Mouse (Mus musculus) heart, embryonic 10.5 days (tissue): ENCODE measurements around the gene Tmem123. TPM values are rescaled to one million over a fixed set of nuclear protein-coding genes. Genes with fewer than 3 reads are reported as not detected.

Source experiments
- DNase-seq: peaks from one replicate; pipeline ENCODE4 v3.0.0-alpha.2; 2017; ENCODE audit warnings: low spot score
- H3K27ac ChIP-seq: fragments of 300-500 bp; sonication (generic); 2 replicates; pipeline ENCODE4 v1.5.1; 2016; ENCODE audit warnings: mild to moderate bottlenecking
- H3K27me3 ChIP-seq: fragments of 300-500 bp; sonication (generic); 2 replicates; pipeline ENCODE4 v1.6.1; 2016; ENCODE audit warnings: mild to moderate bottlenecking; ENCODE audit not compliant: poor library complexity, insufficient read depth, severe bottlenecking
- H3K36me3 ChIP-seq: fragments of 300-500 bp; sonication (generic); 2 replicates; pipeline ENCODE4 v1.6.1; 2016; ENCODE audit warnings: mild to moderate bottlenecking, moderate library complexity
- H3K4me1 ChIP-seq: fragments of 300-500 bp; sonication (generic); 2 replicates; pipeline ENCODE4 v1.6.1; 2016; ENCODE audit warnings: mild to moderate bottlenecking
- H3K4me3 ChIP-seq: fragments of 300-500 bp; sonication (generic); 2 replicates; pipeline ENCODE4 v1.5.1; 2016; ENCODE audit warnings: mild to moderate bottlenecking, moderate library complexity
- H3K9me3 ChIP-seq: fragments of 300-500 bp; sonication (generic); 2 replicates; pipeline ENCODE4 v1.6.1; 2016; ENCODE audit warnings: mild to moderate bottlenecking, moderate library complexity
- WGBS: fragments of 180-500 bp; shearing (Covaris S2); methylation state at CpG from one replicate; pipeline ENCODE4 v1.1.7; 2016; 5-methylcytosine and 5-hydroxymethylcytosine counted together
- polyA plus RNA-seq: library from polyadenylated mRNA; unstranded; fragments of >200 nt; fragmentation: Nextera tagmentation; extraction: Ambion mirVana; gene quantifications from 2 replicates; pipeline ENCODE4 v1.2.1, GENCODE M21; 2016

The Tmem123 gene
- 121 and 143 TPM in 2 replicates for polyA plus RNA-seq

- peaks cover 6% of the 10 kb centered on the region; the same call in 1 of the 2 replicates for H3K36me3 ChIP-seq
- H3K4me3 ChIP-seq: peak within 1 kb of the TSS; percentile 92
- H3K27me3 ChIP-seq: no peaks in the 10 kb centered on the region
- under 1% methylated on average over 52 of the region's 52 CpGs for WGBS
- peak within 1 kb of the TSS; percentile 98 for H3K27ac ChIP-seq
- peaks cover 3% of the 10 kb centered on the region; the same call in 1 of the 2 replicates for H3K9me3 ChIP-seq
- peak; percentile 100 for DNase-seq
- H3K4me1 ChIP-seq: peaks cover 20% of the 10 kb centered on the region
These were observed at the start of gene Tmem123 for GRCm38 (mm10) chr9:7763614-7764300. Tmem123 (plus strand) TSS chr9:7764041.

- WGBS: 41% methylated on average over 4 of the region's 4 CpGs
- no peaks in the 10 kb centered on the region for H3K27me3 ChIP-seq
- H3K27ac ChIP-seq: no peak overlapping the region
- H3K4me1 ChIP-seq: no peaks in the 10 kb centered on the region
- H3K36me3 ChIP-seq: no peaks in the 10 kb centered on the region
- no peaks in the 10 kb centered on the region for H3K9me3 ChIP-seq
- no peak overlapping the region for H3K4me3 ChIP-seq
- no peak for DNase-seq
These were observed 49.6 kb upstream of the Tmem123 start for GRCm38 (mm10) chr9:7714062-7714907.

DNA sequence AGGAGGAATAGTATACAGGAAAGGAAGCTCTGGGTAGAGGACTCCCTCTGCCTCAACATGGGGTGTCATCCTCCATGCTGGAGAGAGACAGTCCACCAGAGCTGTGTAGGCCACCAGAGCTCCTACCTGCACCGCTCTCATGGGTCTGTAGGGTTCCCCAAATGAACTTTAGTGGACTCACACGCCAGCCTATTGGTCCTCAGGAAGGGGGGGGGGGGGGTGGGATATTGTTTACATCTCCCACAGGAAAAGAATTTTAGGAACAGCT, 49.0 kb upstream of the Tmem123 start:
- Histone ChIP-seq H3K4me3 (no peak overlapping the region), H3K27ac (no peak overlapping the region), H3K9me3 (no peaks in the 10 kb centered on the region), H3K4me1 (no peaks in the 10 kb centered on the region), H3K27me3 (no peaks in the 10 kb centered on the region), H3K36me3 (no peaks in the 10 kb centered on the region)
- no peak for DNase-seq
- WGBS: 39% methylated on average over 2 of the region's 2 CpGs

- 70% methylated on average over 1 of the region's 1 CpGs for WGBS
- Histone ChIP-seq H3K27ac (no peak overlapping the region), H3K4me1 (no peaks in the 10 kb centered on the region), H3K36me3 (no peaks in the 10 kb centered on the region), H3K4me3 (no peak overlapping the region), H3K9me3 (no peaks in the 10 kb centered on the region), H3K27me3 (no peaks in the 10 kb centered on the region)
- DNase-seq: no peak
These were observed 42.3 kb upstream of the Tmem123 start for GRCm38 (mm10) chr9:7721543-7721942.

- Histone ChIP-seq H3K4me3 (no peak overlapping the region), H3K27me3 (no peaks in the 10 kb centered on the region), H3K4me1 (no peaks in the 10 kb centered on the region), H3K9me3 (no peaks in the 10 kb centered on the region), H3K36me3 (no peaks in the 10 kb centered on the region), H3K27ac (no peak overlapping the region)
- DNase-seq: no peak
- WGBS: 73% methylated on average over 4 of the region's 4 CpGs
These were observed 34.8 kb upstream of the Tmem123 start for GRCm38 (mm10) chr9:7728997-7729396.

DNA sequence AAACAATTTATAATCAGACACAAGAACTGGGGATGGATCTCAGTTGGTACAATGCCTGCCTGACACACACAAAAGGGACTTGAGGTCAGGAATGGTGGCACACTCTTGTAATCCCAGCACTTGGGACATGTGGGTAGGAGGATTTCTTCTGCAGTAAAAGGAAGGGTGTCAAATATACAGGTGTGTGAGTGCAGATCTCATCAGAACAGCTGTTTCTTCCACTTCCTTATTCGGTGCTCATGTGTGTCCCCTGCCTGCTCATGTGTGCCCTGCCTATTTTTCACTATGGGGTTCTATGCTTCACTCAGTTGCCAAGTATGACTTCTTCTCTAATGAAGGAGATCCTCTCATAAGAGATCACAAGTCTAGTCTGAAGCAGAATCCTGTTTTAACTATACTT, 21.1 kb upstream of the Tmem123 start:
- Histone ChIP-seq H3K36me3 (no peaks in the 10 kb centered on the region), H3K27me3 (no peaks in the 10 kb centered on the region), H3K27ac (no peak overlapping the region), H3K4me1 (0 out of 2 replicates have a peak, but pooled peaks cover 3% of the 10 kb centered on the region), H3K9me3 (no peaks in the 10 kb centered on the region), H3K4me3 (no peak overlapping the region)
- no peak for DNase-seq
- 91% methylated on average over 1 of the region's 1 CpGs for WGBS

DNA sequence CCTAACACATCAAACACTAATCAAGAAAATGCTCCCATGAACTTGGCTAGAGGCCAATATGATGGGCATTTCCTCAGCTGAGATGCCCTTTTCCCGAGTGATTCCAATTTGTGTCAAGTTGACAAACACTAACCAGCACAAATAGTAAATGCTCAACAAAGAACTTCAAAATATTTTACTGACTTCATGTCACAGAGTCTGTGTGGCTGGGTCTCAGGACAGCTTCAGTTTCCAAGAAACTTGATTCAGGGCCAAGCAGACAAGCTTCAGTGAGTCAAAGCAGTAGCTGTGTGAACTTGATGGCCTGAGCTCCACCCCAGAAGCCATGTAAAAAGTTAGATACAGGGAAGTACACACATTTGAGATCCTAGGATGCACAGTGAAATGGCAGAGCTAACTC, 19.7 kb upstream of the Tmem123 start:
- DNase-seq: no peak
- H3K36me3 ChIP-seq: no peaks in the 10 kb centered on the region
- no peaks in the 10 kb centered on the region for H3K9me3 ChIP-seq
- H3K27me3 ChIP-seq: no peaks in the 10 kb centered on the region
- H3K4me3 ChIP-seq: no peak overlapping the region
- 74% methylated on average over 1 of the region's 1 CpGs for WGBS
- no peak overlapping the region for H3K27ac ChIP-seq
- 0 out of 2 replicates have a peak, but pooled peaks cover 3% of the 10 kb centered on the region for H3K4me1 ChIP-seq

DNA sequence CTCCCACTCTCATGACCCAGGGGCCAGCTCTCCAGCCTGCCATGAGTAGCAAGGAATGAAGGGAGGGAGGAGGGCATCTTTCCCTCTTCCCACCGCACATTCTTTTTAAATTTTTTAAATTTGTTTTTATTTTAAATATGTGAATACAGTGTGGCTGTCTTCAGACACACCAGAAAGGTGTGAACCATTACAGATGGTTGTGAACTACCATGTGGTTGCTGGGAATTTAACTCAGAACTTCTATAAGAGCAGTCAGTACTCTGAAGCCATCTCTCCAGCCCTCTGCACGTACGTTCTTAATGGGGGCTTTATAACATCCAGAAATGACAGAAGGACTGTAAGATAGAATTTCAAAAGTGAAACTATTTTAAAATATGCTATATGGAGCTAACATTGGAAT, 15.0 kb upstream of the Tmem123 start:
- H3K27ac ChIP-seq: no peak overlapping the region
- WGBS: 90% methylated on average over 3 of the region's 3 CpGs

GRCm38 (mm10) chr9:7749537-7749936, 14.3 kb upstream of the Tmem123 start:
- no peak overlapping the region for H3K27ac ChIP-seq
- DNase-seq: no peak
- H3K4me3 ChIP-seq: no peak overlapping the region
- WGBS: 79% methylated on average over 4 of the region's 4 CpGs
- H3K27me3 ChIP-seq: no peaks in the 10 kb centered on the region
- H3K9me3 ChIP-seq: no peaks in the 10 kb centered on the region
- no peaks in the 10 kb centered on the region for H3K36me3 ChIP-seq
- H3K4me1 ChIP-seq: 0 out of 2 replicates have a peak, but pooled peaks cover 3% of the 10 kb centered on the region

More for the DNA sequence above, 15.0 kb upstream of the Tmem123 start:
- H3K36me3 ChIP-seq: no peaks in the 10 kb centered on the region
- H3K4me1 ChIP-seq: 0 out of 2 replicates have a peak, but pooled peaks cover 3% of the 10 kb centered on the region
- DNase-seq: no peak
- H3K4me3 ChIP-seq: no peak overlapping the region
- H3K9me3 ChIP-seq: no peaks in the 10 kb centered on the region
- H3K27me3 ChIP-seq: no peaks in the 10 kb centered on the region

GRCm38 (mm10) chr9:7755889-7756423, 7.9 kb upstream of the Tmem123 start:
- 86% methylated on average over 2 of the region's 2 CpGs for WGBS
- Histone ChIP-seq H3K27ac (no peak overlapping the region), H3K4me3 (no peak overlapping the region), H3K9me3 (peaks cover 3% of the 10 kb centered on the region; the same call in 1 of the 2 replicates), H3K36me3 (no peaks in the 10 kb centered on the region; the same call in 1 of the 2 replicates), H3K4me1 (no peaks in the 10 kb centered on the region), H3K27me3 (no peaks in the 10 kb centered on the region)
- DNase-seq: no peak

- no peaks in the 10 kb centered on the region; the same call in 1 of the 2 replicates for H3K36me3 ChIP-seq
- peak; percentile 73 for DNase-seq
- H3K4me3 ChIP-seq: peak overlapping the region; percentile 37; the same call in 1 of the 2 replicates
- H3K27me3 ChIP-seq: no peaks in the 10 kb centered on the region
- H3K27ac ChIP-seq: peak overlapping the region; percentile 37; the same call in 1 of the 2 replicates
- WGBS: 31% methylated on average over 17 of the region's 17 CpGs
- peaks cover 3% of the 10 kb centered on the region; the same call in 1 of the 2 replicates for H3K9me3 ChIP-seq
- peaks cover 11% of the 10 kb centered on the region; the same call in 1 of the 2 replicates for H3K4me1 ChIP-seq
These were observed 1.9 kb upstream of the Tmem123 start for GRCm38 (mm10) chr9:7761906-7762455.

DNA sequence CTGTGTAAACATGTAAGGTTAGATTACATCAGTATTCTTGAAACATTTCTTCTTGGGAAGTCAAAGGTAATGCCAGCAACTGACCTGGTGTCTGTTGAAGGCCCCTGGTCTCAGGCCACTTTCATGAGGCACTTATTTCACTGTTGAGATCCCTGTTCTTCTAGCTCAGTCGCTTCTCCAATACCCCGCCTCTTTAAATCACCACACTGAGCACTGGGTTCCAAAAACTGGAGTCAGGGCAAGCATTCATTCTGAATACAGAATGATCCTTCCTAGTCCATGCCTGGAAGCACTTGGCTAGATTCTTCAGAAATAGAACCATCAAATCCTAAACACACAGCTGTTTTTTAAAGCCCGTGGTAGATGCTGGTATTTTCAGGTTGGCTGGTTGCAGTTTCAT, 1.1 kb upstream of the Tmem123 start:
- Histone ChIP-seq H3K27ac (no peak overlapping the region), H3K9me3 (peaks cover 3% of the 10 kb centered on the region; the same call in 1 of the 2 replicates), H3K36me3 (no peaks in the 10 kb centered on the region; the same call in 1 of the 2 replicates), H3K27me3 (no peaks in the 10 kb centered on the region), H3K4me3 (no peak overlapping the region; the same call in 1 of the 2 replicates), H3K4me1 (peaks cover 17% of the 10 kb centered on the region)
- 69% methylated on average over 3 of the region's 3 CpGs for WGBS
- DNase-seq: peak; percentile 59
